Comparison of ENCODE assay signal across 8 mouse cellular contexts in genomic region chr14:14120230-14121096, GRCm38 (mm10). TPM values are rescaled to one million over a fixed set of nuclear protein-coding genes. Genes with fewer than 3 reads are reported as not detected.
DNase-seq lines count a peak whose midpoint lies in the region; ATAC-seq and TF ChIP-seq lines count a peak whose summit lies in the region.

Psmd6 (minus strand) TSS chr14:14120984.

- TF ChIP-seq CTCF in bone marrow macrophage, adult 2 months (IDR thresholded peaks at IDR 0.05; ENCODE audit: low read depth, low read length), result peak; percentile 84
- peak; percentile 78 for TF ChIP-seq CTCF in embryonic fibroblast, embryonic 13.5 days (IDR thresholded peaks at IDR 0.05; ENCODE audit: borderline replicate concordance, insufficient read depth, low read length)

- H3K27ac ChIP-seq in bone marrow macrophage, adult 2 months (ENCODE audit: insufficient read depth, low read depth, low read length), result peak within 1 kb of the TSS; percentile 49
- H3K27ac ChIP-seq in embryonic fibroblast, embryonic 13.5 days (ENCODE audit: insufficient read depth, low read length), result peak within 1 kb of the TSS; percentile 22; the same call in 1 of the 2 replicates
- H3K27ac ChIP-seq in kidney, embryonic 14.5 days (ENCODE audit: low read depth, low read length), result peak within 1 kb of the TSS; percentile 78
- peak within 1 kb of the TSS; percentile 90 for H3K27ac ChIP-seq in limb, embryonic 15.5 days

- no peaks in the 10 kb centered on the region for H3K27me3 ChIP-seq in kidney, embryonic 14.5 days (ENCODE audit: control insufficient read depth, insufficient read depth, low read length)
- H3K27me3 ChIP-seq in limb, embryonic 15.5 days, result no peaks in the 10 kb centered on the region

- H3K4me1 ChIP-seq in bone marrow macrophage, adult 2 months (ENCODE audit: control insufficient read depth, insufficient read depth, low read length), result peaks cover 4% of the 10 kb centered on the region; the same call in 1 of the 2 replicates
- 0 out of 2 replicates have a peak, but pooled peaks cover 2% of the 10 kb centered on the region for H3K4me1 ChIP-seq in embryonic fibroblast, embryonic 13.5 days (ENCODE audit: control insufficient read depth, insufficient read depth, low read length)
- peaks cover 6% of the 10 kb centered on the region; the same call in 1 of the 2 replicates for H3K4me1 ChIP-seq in kidney, embryonic 14.5 days (ENCODE audit: control insufficient read depth, insufficient read depth, low read length)
- peaks cover 11% of the 10 kb centered on the region for H3K4me1 ChIP-seq in limb, embryonic 15.5 days

- H3K4me3 ChIP-seq in bone marrow macrophage, adult 2 months (ENCODE audit: insufficient read depth, low read length), result peak within 1 kb of the TSS; percentile 99
- H3K4me3 ChIP-seq in embryonic fibroblast, embryonic 13.5 days (ENCODE audit: insufficient read depth, low read length), result peak within 1 kb of the TSS; percentile 90
- H3K4me3 ChIP-seq in kidney, embryonic 14.5 days (ENCODE audit: low read length), result peak within 1 kb of the TSS; percentile 94
- H3K4me3 ChIP-seq in limb, embryonic 15.5 days, result peak within 1 kb of the TSS; percentile 96

- H3K9me3 ChIP-seq in kidney, embryonic 14.5 days (ENCODE audit: control insufficient read depth, low read length), result no peaks in the 10 kb centered on the region
- H3K9me3 ChIP-seq in limb, embryonic 15.5 days, result no peaks in the 10 kb centered on the region

- no peak for TF ChIP-seq POLR2A in bone marrow macrophage, adult 2 months (IDR thresholded peaks at IDR 0.05; ENCODE audit: borderline replicate concordance, low read depth, low read length)
- peak; percentile 79 for TF ChIP-seq POLR2A in embryonic fibroblast, embryonic 13.5 days (IDR thresholded peaks at IDR 0.05; ENCODE audit: low read depth, low read length)

- H3K36me3 ChIP-seq in kidney, embryonic 14.5 days (ENCODE audit: control insufficient read depth, insufficient read depth, low read length), result peaks cover 30% of the 10 kb centered on the region
- H3K36me3 ChIP-seq in limb, embryonic 15.5 days, result peaks cover 31% of the 10 kb centered on the region

- ATAC-seq in kidney, embryonic 14.5 days (ENCODE audit: low FRiP score, low TSS enrichment), result peak; percentile 98
- ATAC-seq in limb, embryonic 15.5 days (ENCODE audit: insufficient number of reproducible peaks, low FRiP score, low TSS enrichment, low read depth), result peak; percentile 88

- peak within 1 kb of the TSS; percentile 93 for H3K9ac ChIP-seq in kidney, embryonic 14.5 days (ENCODE audit: low read depth, low read length)
- H3K9ac ChIP-seq in limb, embryonic 15.5 days, result peak within 1 kb of the TSS; percentile 95

- peak; percentile 89 for DNase-seq in A20 (ENCODE audit: low read depth, low spot score)
- DNase-seq in heart, adult 9 months (ENCODE audit: low spot score in 2 of 2), result peak; percentile 79 to 87
- peak; percentile 60 to 87 for DNase-seq in monocyte, adult 2 months (ENCODE audit: low read depth in 1 of 2, low spot score in 2 of 2)
- peak; percentile 85 to 87 for DNase-seq in spleen, postnatal 36 days (ENCODE audit: low spot score in 2 of 2)

- H3K4me2 ChIP-seq in kidney, embryonic 14.5 days (replicated peaks; ENCODE audit: low read depth, low read length), result peak within 1 kb of the TSS; percentile 63
- H3K4me2 ChIP-seq in limb, embryonic 15.5 days, result peak within 1 kb of the TSS; percentile 76

- 1% methylated on average over 67 of the region's 68 CpGs for WGBS in kidney, embryonic 14.5 days
- under 1% methylated on average over 65 of the region's 68 CpGs for WGBS in limb, embryonic 15.5 days

RNA-seq across cellular contexts. Expression of gene Psmd6, which starts in this region (rescaled TPM):
- polyA plus RNA-seq in bone marrow macrophage, adult 2 months (2012; ENCODE audit: insufficient read depth, insufficient read length, missing spikeins), result 73.8 and 82.9 TPM in 2 replicates
- 134 and 135 TPM in 2 replicates for polyA plus RNA-seq in embryonic fibroblast, embryonic 13.5 days (2011; ENCODE audit: insufficient read length, low read depth, missing spikeins)
- 232 and 248 TPM in 2 replicates for polyA plus RNA-seq in kidney, embryonic 14.5 days (2014; fragmentation: Nextera tagmentation; extraction: Ambion mirVana)
- polyA plus RNA-seq in limb, embryonic 15.5 days (2015; fragmentation: Nextera tagmentation; extraction: Ambion mirVana), result 219 and 224 TPM in 2 replicates

Comparison
In these comparisons a context has a peak if more than half of its experiments do, and no peak if none do; other contexts are left out.
1. Peak in every context shown above with its lines: DNase-seq, ATAC-seq, H3K4me3 ChIP-seq and H3K27ac ChIP-seq.
2. H3K27ac ChIP-seq: peak in every context shown above with its lines; median percentile 90 in limb, embryonic 15.5 days; 78 in kidney, embryonic 14.5 days; 49 in bone marrow macrophage, adult 2 months; 22 in embryonic fibroblast, embryonic 13.5 days.